Mouse (Mus musculus): Measurements from ENCODE around the gene Pter. TPM values are rescaled to one million over a fixed set of nuclear protein-coding genes. Genes with fewer than 3 reads are reported as not detected.
A peak's percentile ranks its signal among the peaks of the same experiment; 100 is the strongest.

The Pter gene
- 1 to 10 TPM; 1.0 to 1.3 TPM for total RNA-seq (2021)
- long read RNA-seq, partial matches to known transcripts, result 0 of 5 reads
- long read RNA-seq, other reads (novel, unspliced or antisense), result 3 of 5 reads

- DNase-seq (ENCODE audit: low spot score in 2 of 2), result peak in 1 of 2 experiments; percentile 45
Observed at GRCm38 (mm10) chr2:12923804-12924591, at the start of gene Pter. Pter (plus strand) TSS chr2:12924041.

DNA sequence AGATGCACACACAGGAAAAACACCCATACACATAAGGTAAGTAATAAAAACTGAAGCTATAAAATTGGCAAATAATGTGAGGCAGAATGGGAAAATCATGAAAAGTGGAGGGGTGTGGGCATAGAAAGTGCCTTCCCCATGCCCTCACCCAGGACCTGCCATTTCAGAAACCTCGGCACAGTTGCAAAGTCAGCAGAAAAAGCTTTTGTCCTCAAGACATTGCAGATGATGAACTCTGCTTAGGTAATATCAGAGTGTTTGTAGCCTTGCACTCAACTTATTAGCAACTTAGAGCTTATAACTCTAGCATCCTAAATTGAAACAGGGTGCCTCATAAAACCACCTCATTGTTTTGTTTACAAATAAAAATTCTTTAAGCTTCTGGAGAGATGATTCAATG is 49.6 kb upstream of the Pter start:
- DNase-seq (ENCODE audit: low spot score in 2 of 2), result no peak

DNA sequence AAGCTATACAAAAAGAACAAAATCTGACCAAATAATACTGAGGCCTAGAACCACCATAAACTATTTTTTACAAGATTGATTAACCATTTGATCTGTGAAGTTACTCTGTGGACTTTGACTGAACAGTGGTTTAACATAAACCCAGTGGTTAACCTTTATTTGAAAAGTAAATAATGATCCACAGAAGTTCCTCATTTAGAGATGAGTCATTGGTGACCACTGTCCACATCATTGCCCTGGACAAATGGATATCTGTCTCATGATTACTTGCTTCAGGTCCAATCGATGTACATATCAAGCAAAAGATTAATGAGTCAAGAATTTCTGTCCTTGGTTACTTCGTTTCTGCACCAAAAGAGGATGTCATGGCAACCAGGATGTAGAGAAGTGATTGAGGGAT is 44.3 kb upstream of the Pter start:
- no peak for DNase-seq (ENCODE audit: low spot score in 2 of 2)

GRCm38 (mm10) chr2:12881009-12881408 is 42.8 kb upstream of the Pter start:
- no peak for DNase-seq (ENCODE audit: low spot score in 2 of 2)

- DNase-seq (ENCODE audit: low spot score in 2 of 2), result peak; percentile 68 to 80
Observed at GRCm38 (mm10) chr2:12883276-12883914, 40.4 kb upstream of the Pter start.

- no peak for DNase-seq (ENCODE audit: low spot score in 2 of 2)
Observed at GRCm38 (mm10) chr2:12887015-12887414, 36.8 kb upstream of the Pter start.

- DNase-seq (ENCODE audit: low spot score in 2 of 2), result no peak
Observed at GRCm38 (mm10) chr2:12905786-12906185, 18.1 kb upstream of the Pter start.

GRCm38 (mm10) chr2:12925643-12926042 is 1.8 kb downstream of the Pter start:
- DNase-seq (ENCODE audit: low spot score in 2 of 2), result no peak

GRCm38 (mm10) chr2:12930338-12930737 is 6.5 kb downstream of the Pter start:
- no peak for DNase-seq (ENCODE audit: low spot score in 2 of 2)

GRCm38 (mm10) chr2:12933905-12934304 is 10.1 kb downstream of the Pter start:
- no peak for DNase-seq (ENCODE audit: low spot score in 2 of 2)

- DNase-seq (ENCODE audit: low spot score in 2 of 2), result no peak
Observed at GRCm38 (mm10) chr2:12935286-12935685, 11.4 kb downstream of the Pter start.

DNA sequence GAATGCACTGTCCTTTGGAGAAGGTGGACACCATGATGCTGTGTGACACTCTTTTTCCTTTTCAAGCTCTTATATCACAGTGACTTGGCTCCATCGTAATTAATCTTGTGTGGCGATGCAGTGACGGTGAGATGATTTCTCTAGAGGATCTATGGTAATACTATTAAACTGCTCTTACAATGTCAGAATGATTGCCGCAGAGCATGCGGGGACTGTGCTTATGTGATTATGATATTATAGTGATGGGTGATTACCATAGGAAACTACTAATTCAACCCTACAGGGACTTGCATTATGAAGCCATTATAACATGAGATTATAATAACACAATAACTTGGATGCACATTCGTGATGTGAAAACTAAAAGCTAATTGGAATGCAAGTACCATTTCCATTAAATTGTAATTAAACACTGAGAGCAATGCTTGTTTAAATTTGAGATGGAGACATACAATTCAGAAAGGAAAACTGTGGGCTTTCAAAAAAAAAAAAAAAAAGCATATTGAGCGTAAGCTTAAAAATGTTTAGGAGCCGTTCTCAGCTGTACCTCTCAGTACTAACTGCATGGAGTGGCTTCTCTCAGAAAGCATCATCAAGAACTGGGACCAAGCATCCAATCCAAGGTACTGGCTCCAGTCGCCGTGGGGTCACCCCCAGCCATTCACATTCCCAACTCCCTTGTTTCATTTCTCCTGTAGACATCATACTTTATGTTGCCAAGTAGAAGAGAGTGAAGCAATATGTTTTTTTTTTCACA is 13.8 kb downstream of the Pter start:
- DNase-seq (ENCODE audit: low spot score in 2 of 2), result no peak

DNA sequence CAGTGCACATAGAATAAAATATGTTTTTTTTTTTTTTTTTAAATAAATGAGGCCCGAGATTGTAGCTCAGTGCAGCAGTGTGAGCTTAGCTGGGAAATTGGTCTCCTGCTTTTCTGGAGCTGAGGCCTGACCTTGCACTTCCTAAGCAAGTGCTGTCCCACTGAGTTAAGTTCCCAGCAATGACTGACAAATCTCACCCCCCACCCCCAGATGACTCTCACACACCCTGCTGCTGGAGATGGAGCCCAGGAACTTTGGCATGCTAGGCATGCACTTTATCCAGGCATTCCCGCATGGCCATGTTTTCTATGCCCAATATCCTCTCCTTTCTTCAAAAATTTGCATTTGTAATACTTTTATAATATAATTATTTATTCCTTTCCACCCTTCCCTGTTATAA is 14.8 kb downstream of the Pter start:
- DNase-seq (ENCODE audit: low spot score in 2 of 2), result no peak

GRCm38 (mm10) chr2:12956703-12957424 is 33.0 kb downstream of the Pter start:
- no peak for DNase-seq (ENCODE audit: low spot score in 2 of 2)

DNA sequence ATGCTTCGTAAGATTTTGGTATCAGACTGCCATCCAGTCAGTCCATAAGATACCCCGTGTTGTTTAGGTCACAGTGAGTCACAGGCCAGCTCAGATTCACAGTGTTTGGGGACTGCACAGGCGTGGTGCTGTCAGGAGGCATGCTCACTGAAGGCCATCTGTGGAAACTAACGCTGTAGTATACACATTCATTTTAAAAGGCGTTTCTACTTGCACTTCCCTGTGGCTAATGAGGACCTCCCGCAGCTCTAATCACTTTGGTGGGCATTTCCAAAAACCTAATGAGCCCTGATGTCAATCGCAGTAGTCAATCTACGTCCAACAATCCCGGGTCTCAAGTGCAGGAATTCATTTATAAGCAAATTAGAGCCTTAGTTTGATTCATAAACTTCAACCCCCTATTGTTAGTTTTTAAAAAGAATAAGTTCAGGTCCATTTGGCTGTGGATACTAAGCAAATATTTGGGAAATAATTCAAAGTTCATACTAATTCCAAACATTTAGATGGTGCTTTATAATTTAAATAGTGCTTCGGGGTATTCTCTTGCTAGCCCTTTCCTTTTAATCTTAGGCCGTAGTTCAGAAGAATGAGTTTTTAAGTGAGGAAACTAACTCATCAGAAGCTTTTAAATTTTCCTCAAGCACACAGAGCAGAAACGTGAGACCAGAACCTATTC is 46.3 kb downstream of the Pter start:
- DNase-seq (ENCODE audit: low spot score in 2 of 2), result no peak

- DNase-seq (ENCODE audit: low spot score in 2 of 2), result no peak
Observed at GRCm38 (mm10) chr2:12973752-12974151, 49.9 kb downstream of the Pter start.

DNA sequence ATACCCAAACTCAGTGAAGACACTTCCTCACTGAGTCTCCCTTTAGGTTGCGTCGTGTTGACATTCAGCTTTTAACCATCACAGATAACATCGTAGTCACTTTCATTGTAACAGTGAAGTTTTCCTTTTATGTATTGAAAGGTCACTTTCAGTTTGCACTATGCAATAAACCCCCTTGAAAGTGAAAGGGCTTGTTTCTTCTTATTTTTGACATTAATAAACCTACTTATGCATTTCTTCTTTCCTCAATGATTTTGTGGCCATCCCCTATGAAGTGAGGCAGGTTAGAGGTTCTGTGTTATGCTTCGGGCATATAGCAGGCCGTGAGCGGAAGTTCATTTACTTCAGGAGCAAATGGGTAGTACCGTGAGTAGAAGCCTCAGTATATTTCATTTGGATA is 53.5 kb downstream of the Pter start:
- no peak for DNase-seq (ENCODE audit: low spot score in 2 of 2)

DNA sequence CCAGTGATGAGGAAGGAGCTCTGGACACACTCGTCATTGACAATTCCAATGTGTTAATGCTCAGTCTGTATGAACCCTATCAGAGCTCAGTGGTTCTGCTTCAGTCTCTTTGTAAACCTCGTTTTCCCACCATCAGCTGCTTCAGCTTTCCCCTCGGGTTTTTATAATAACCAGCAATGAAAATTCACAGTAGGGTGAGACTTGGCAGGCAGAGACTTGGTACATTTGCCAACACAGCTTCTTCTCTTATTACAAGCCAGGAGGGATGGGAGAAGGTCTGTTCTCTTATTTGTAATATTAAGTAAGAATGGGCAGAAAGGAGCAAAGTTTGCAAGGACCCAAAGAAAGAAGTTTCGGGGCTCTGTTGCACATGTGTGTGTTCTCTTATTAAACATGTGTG is 54.9 kb downstream of the Pter start:
- peak in 1 of 2 experiments; percentile 34 for DNase-seq (ENCODE audit: low spot score in 2 of 2)

DNA sequence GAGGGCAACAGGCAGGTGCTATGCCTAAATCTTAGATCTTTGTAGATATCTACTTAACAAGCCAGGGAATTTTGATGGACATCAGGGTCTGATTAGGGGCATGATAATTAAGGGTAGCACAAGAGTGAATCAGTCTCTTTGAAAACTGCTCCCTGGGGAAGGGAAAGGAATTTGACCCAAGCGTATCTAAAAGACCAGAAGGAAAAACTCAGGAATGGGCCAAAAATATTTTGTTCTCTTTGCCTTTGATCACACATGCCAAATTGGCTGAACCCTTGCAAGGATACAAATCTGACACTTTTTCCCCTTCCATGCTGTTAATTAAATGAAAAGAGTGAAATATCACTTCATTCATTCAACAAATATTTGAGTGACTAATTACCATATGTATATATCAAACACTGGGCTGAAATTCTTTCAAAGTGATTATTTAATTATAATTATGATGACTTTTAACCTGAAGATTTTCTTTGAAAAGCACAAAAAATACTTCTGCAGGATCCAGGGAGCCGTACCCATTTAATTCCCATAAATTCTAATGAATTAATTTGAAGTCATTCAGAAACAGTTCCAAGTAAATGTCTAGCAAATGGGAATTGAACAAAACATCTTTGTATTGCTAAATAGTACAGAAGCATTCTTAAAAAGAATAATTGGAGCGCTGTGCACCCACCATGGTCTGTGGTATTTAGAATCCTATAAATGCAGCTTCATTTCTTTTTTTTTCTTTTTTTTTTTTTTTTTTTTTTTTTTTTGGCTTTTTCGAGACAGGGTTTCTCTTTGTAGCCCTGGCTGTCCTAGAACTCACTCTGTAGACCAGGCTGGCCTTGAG is 61.3 kb downstream of the Pter start:
- no peak for DNase-seq (ENCODE audit: low spot score in 2 of 2)

- no peak for DNase-seq (ENCODE audit: low spot score in 2 of 2)
Observed at GRCm38 (mm10) chr2:13000026-13000425, 76.2 kb downstream of the Pter start.

Measured in layer of hippocampus, adult 18-20 months (tissue).